Mouse (Mus musculus) CD4-positive, CD25-positive, alpha-beta regulatory T cell, adult 2 months (primary cell): ENCODE results near the gene Chrnb2.

Experiments used
- DNase-seq: peaks from one replicate; pipeline ENCODE4 v3.0.0-alpha.2; 2012; ENCODE audit warnings: low read depth, low spot score

Chrnb2 gene

DNA sequence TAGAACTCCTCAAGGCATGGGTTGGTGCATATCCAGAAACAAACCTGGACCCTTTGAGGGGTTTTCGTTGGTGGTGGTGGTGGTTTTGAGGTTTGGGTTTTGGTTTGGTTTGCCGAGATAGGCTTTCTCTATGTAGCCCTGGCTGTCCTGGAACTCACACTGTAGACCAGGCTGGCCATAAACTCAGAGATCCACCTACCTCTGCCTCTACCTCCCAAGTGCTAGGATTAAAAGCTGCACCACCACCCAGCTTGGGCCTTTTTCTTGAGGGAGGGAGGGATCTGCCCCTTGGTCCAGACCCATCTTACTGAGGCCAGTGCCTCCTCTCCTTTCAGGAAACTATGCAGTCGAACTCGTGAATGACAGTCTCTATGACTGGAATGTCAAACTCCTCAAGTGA lies 15.7 kb upstream of the Chrnb2 start:
- DNase-seq, result no peak

DNA sequence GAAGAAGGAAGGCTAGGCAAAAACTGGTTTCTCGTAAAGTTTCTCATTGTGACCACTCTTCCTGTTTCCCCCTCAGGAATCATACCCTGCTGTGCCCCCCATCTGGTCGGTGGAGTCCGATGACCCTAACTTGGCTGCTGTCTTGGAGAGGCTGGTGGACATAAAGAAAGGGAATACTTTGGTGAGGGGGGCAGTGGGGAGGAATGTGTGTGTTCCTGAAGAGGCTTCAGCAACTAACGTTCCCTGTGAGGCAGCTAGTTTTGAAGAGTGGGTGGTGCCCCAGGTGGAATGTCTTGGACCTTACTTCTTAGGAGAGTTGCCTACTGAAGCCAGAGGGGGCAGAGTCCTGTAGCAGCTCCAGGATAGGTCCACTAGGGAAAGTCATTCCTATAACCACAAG lies 11.6 kb upstream of the Chrnb2 start:
- DNase-seq, result no peak

DNA sequence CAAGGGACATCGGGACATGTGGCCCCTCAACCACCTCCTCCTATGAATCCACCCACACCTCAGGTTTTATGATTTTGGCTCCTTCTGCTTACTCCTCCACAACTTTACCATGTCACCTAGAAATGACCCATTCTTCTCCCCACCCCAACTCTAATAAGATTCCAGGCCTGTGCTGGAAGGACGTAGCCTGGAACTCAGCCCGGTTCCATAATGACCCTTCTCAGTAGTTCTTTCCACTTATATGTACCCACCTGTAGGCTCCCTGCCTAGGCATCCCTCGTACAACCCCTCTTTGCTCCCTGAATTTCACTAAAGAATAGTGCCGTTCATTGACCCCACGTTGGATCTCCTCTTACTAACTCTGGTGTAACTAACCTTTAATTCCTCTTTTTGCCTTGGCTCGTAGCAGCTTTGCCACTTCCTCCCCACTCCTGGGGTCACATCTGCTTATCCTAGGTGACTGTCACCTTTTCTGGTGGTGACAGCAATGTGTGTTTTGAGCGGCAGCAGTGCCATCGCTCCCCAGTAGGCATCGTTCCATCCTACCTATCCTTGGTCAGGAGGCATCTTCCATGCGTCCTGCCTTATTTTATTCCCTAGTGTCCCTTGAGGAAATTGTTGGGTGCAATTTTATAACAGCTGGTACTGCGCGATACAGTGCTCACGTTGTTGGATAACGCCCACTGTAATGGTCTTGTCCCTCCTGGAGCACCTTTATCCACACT lies 10.0 kb upstream of the Chrnb2 start:
- peak; percentile 27 for DNase-seq

DNA sequence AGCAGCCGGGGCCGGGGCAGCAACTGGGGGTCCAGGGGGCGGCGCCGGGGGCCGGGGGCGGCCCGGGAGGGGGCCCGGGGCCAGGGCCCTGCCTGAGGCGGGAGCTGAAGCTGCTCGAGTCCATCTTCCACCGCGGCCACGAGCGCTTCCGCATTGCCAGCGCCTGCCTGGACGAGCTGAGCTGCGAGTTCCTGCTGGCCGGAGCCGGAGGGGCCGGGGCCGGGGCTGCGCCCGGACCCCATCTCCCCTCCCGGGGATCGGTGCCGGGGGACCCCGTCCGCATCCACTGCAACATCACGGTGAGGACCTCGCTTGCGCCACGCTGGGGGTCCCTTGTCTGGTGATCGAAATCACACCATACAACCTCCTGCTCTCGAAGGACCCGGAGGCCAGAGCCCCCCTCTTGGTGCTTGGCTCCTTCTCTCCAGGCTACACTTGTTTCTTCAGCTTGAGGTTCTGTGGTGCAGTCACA lies 9.3 kb upstream of the Chrnb2 start:
- DNase-seq, result no peak

DNA sequence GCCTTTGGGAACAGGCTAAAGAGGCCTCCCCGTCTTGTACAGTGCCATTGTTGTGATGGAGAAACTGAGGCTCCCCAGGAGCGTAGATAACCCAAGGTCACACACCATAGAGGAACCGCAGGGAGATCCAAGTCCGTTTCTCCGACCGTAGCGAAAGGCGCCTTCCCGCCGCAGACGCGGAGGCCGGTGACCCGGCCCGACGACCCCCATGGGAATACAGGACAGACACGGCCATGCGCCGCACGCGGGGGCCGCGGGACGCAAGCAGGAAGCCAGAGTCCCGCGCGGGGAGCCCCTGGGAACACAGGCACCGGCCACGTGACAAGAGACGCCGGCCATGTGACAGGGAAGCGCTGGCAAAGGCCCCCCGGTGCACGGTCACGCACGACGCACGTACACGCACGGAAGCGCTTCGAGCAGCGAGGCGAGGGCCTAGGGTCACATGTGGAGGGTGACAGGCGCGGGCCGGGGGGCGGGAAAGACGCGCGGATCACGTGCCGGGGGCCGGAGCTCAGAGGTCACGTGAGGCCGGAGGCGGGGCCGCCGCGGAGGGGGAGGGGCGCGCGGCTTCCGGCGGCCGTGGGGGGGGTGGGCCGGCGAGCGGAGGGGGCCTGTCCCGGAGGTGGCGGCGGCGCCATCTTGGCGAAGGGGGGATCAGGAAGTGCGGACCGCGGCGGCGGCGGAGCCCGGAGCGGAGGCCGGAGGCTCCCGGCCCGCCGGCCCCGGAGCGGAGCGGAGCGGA lies 8.7 kb upstream of the Chrnb2 start, which contains the start of gene Ube2q1:
Gene Ube2q1, plus strand, starts transcription at position 649 of the 742 bp plus-strand sequence.
- peak; percentile 98 for DNase-seq

DNA sequence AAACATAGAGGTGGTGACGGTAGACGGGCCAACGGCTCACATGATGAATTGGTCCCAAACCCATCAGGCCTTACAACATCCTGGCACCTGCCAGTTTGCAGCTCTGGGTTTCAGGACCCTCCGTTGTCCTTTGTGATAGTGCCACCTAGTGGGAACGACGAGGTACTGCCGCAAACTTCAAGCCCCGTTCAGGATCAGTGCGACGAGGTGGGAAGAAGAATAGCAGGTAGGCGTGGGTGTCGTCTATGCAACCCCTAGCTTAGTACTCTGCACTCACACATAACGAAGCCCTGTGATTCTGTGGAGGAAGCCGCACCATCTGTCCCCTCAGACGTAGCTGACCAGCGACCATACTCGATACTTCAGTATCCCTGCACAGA lies 8.1 kb upstream of the Chrnb2 start:
- peak; percentile 92 for DNase-seq

DNA sequence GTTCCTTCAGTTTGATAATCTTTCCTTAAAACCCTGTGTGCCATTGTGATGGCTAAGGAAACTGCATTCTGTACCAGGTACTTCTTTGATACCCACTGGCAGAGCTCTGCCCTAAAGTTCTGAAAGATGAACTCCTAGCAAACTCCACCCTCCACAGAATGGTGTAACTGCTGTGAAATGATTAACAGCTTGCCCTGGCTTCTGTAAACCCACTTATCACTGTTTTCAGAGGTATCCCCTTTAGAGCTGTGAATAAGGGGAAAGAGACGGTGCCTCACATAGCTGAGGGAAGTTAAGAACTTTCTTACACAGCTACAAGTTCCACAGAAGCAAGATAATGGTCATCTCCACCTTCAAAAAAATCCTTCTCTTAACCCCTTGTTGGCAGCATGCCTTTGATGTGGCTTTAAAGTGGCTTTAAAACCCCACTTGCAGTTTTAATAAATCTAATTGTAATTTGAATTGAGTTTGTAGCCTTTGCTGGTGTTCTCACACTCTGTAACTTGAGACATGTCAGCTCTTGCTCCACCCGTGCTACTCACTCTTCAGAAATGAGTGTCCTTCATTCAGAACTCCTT lies 6.1 kb upstream of the Chrnb2 start:
- no peak for DNase-seq

DNA sequence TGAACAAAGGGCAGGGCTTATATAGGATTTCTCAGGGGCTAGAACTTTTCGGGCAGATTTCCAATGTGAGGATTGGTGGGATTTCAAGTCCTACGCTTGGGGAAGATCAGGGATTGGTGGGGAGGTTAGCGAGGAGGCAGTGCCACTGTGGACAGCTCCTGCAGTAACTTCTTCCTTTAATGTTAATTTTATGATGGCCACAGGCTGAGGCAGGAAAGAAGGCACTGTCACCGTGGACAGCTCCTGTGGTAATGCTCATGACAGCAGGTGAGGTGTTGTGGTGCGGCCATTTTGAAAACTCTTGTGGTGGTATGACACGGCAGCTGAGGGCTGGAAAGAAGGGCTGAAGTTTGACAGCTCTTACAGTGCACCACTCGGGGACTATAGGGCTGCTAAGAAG lies 5.2 kb upstream of the Chrnb2 start:
- DNase-seq, result no peak

DNA sequence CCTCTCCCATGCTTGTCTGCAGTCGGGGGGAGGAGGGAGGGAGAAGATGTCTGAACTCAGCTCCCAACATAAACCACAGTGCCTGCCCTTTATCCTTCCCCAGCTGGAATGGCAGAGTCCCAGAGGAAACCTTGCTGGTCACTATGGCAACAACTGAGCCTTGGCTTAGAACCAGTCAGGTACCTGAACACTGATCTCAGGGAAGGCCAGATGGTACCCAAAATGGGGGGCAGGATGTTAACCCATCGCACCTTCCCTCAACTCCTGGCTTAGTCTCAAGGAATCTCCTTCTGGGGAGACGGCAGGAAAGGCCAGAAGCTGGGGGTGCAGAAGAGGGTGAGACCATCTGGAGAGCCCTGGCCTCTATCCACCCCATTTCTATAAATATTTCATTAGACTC lies 4.6 kb downstream of the Chrnb2 start:
- no peak for DNase-seq

DNA sequence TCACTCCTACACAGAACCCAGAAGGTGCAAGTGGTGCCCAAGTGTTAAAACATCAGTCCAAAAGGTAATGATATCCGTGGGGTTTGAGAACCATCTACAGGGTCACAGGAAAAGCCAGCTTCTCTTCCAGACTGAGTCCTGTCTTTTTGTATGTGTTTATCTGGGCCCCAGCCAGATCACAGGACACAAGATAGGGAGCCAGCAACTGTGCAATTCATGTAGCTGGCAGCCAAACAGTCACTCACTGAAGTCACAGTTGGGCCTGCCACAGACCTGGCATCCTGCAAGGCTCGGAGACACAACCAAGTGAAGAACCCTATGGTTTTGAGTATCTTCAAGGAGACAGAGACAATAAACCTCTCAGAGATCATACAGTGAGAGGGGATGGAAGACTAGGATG lies 6.6 kb downstream of the Chrnb2 start:
- no peak for DNase-seq

DNA sequence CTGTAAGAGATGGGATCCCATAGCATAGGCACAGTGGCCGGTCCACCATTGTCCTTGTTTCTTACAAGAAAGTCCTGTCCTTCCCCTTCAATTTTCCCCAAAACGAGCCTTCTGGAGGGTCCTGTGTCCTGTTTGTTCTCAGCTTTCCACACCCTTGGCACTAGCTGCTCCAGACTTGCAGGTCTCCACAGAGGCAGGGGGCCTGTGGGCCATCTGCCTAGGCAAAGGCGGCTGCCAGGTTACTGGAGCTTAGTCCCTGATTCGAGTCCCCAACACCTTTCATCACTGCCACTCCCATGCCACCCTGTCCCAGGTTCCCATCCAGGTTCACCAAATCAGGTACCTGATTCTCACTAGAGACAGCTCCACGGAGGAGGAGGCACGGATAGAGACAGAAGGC lies 9.1 kb downstream of the Chrnb2 start:
- no peak for DNase-seq

DNA sequence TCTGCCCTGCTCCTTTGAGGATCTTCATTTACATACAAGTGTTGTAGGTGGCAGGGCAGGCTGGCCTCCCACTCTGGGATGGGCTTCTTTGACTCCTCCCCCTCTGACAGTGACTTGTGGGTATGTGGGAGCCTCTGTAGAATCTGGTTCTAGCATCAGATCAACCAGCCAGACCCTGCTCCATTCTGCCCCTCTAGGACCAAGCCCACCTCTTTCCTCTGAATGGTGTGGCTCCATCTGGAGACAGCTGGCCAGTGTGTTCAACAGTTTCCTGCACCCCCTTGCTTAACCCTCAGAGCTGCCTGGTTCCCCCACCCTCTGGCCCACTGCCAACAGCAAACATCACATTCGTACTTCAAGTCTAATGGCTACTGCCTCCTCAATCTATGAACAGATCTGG lies 12.1 kb downstream of the Chrnb2 start:
- DNase-seq, result no peak

DNA sequence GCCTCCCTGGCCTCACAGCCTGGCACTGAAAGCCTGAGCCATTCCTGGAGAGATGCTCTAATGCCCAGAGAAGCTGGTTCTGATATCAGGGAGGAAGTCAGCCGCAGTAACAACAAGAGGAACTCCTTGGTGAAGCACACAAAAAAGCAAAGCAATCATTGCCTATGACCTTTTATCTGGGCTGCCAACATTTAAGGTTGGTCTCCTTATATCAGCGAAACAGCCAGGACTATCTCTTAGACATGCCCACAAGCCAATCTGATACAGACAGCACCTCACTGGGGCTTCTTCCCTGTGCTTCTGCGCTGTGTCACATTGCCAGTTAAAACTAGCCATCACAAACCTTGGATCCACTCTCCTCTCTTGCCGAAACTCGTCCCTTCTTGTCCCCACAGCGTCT lies 25.9 kb downstream of the Chrnb2 start:
- DNase-seq, result no peak

DNA sequence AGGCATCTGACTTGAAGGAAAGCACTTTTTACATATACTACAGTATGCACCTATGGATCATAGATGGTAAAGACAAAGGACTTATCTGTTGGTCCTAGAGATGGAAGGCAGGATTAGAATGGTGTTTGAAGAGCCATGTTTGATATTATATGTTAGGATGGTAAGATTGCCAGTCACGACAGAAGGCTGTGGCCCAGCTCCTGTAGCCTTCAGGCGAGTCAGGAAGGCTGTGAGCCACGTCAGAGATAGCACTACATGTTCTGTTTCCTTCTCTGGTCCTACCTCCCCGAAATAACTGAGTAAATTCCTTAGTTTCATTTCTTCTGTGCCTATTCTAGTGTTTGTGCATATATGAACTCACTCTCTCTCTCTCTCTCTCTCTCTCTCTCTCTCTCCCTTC lies 32.3 kb downstream of the Chrnb2 start:
- DNase-seq, result no peak

DNA sequence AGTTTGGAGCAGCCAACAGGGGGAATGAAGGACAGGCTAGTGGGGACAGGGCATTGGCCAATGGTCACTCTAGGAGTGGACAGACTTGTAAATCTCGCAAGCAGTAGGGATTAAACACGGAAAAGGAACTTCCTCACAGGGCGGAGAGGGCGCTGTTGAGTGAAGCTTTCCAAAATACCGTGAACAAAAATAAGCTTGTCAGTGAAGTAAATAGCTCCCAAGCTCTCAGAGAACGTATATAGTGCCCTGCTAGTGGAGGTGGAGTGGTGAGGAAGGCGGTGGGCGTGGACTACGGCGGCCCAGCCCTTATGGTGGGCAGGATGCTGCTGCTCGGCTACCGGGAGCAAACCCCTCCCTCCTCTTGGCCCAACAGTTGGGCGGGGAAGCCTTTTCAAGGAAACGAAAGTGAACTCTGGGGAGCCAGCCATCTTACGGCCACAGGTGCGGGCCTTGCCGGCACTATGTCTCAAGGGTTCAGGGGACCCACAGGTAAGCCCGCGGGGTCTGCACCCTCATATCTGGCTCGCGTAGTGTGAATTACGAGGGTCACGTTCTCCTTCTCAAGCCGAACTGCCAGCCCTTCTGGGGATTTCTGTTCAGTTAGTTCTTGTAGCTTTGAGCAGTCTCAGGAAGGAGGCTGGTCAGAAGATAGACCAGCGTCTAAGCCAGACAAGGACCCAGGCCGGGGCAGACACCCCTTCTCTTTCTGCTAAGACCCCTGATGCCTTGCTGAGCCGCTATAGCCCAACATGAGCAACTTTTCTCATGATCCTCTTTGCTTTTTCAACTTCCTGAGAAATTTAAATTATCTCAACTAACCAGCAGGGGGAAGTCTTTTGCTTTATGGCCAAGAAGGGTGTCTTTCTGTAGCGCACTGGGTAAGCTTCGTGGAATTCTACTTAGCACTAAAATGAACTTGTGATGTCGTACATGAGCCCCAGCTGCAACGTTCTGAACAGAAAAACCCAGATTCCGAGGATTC lies 33.8 kb downstream of the Chrnb2 start:
- peak; percentile 97 for DNase-seq

DNA sequence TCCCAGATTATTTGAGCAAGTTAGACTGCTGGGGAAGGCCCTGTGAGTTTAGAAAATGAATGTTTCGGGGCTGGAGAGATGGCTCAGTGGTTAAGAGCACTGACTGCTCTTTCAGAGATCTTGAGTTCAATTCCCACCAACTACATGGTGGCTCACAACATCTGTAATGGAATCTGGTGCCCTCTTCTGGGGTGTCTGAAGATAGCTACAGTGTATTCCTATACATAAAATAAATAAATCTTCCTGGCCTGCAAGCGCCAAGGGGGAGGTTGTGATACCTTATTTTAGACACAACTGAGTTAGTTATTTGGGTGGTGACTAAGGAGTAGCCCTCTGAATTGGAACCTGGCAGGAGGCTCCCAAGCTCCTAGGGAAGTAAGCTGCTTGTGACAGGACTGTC lies 35.6 kb downstream of the Chrnb2 start:
- peak; percentile 24 for DNase-seq

DNA sequence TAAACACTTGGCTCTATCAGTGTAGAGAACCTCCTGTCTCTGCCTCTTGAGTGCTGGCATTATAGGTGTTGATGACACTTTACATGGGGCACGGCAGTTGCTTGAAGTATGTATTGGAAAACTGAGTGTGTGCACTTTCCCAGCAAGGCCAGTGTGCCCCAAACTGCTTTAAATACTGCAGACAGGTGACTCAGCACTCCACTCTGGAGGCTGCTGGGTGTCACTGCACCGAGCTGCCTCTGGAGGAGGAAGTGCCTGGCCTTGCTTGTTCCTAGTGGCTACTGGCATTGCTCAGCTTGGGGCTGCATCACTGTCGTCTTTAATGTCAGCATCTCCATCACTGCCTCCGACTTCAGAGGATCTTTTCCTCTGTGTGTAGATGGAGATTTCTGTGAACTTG lies 37.4 kb downstream of the Chrnb2 start:
- DNase-seq, result peak; percentile 81

DNA sequence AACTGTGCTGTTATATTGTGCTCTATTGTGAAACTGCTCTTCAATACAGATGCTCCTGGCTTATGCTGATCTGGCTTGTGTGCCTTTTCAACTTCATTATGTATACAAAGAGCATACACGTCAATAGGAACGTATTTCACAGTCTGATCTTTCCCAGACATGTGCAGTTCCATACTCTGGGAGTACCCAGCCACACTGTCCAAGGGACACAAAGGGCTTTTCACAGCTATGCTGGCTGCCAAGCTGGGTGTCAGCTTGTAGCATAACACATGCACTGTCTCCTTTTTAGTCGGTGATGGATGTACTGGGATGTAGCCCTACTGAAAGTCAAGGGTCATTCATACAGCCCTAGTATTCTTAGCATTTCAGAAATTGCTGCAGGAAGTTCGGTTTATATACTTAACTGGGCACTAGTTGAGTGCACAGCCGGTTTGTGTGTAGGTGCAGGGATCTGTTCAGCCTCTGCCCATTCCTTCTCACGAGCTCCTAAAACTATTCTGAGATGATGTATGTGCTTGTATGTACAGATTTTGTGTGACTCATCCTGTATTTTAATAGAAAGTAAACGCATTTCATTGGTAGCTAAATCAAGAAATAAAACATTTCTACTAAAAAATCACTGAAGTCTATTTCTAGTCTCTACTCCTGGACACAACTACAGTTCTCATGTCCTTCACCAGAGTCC lies 40.9 kb downstream of the Chrnb2 start:
- DNase-seq, result no peak

DNA sequence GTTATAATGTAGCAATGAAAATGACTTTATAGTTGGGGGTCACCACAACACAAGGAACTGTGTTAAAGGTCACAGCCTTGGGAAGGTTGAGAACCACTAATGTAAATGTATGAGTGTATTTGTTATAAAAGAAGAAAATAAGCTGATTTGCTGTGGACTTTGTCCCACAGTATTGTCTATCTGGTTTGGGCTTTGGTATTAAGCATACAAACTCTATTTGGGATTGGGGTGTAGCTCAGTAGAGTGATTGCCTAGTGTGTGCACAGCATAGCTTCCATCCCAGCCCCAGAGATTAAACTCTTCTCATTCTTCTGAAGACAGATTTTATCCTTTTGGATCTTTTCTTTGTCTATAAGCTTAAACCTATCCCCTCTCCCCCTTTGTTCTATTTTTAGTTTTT lies 42.4 kb downstream of the Chrnb2 start:
- no peak for DNase-seq

DNA sequence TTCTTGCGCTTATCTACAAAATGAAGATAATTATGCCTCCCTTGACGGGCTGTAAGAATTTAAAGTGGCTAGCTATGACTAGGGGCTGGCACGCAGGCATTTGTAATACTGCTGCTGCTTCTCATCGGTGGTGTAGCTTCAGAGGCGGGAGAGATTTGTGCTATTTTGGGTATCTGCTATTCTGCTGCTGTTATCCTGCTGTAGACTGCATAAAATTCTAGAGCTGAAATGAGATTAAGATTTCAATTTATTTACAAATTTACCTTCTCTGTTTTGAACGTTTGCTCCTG lies 48.5 kb downstream of the Chrnb2 start:
- DNase-seq, result no peak

DNA sequence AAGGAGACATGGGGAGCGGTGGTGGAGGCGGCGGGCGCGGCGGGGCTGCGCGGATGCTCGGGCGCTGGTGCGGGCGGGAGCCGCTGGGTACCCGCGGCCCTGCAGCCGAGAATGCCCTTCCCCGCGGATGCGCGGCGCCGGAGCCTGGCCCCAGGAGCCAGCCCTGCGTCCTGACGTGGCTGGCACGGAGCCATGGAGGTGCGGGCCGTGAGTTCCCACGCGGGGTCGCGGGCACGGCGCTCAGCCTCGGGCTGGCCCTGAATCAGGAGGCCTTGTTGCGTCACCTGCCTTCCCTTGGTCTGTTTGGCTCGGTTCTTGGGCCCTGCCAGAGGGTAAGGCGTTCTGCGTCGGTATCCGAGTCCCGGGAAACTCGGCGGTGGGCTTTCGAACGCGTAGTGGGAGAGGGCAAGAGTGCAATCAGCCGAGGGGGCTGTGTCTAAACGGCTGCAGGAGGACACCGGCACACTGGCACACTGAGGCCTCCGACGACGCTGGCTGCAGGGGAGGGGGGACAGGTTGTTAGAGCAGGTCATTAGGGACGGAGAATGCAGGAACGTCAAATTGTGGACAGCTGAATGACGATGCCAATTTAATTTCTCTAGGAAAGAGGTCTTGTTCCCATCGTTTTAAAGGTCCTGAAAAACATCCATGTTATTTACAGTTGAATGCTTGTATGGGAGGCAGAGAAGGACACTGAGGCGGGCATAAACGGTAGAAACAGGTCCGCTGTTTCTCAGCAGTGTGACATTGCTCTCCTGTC lies 49.0 kb downstream of the Chrnb2 start:
- DNase-seq, result peak; percentile 60
